Mouse (Mus musculus) midbrain, embryonic 12.5 days (tissue): ENCODE measurements at regions not wholly inside any gene's neighbourhood (a gene's known extent, or its start where the extent isn't known, plus 50 kb on each side); places are given as distances from the start of the nearest gene placed in this dataset.
A peak's percentile ranks its signal among the peaks of the same experiment; 100 is the strongest.
"Not testable (repeated sequence)": the region's sequence is repeated elsewhere in the genome, so short reads cannot be mapped to it uniquely, and the experiment has no call there.

ENCODE experiments used
- ATAC-seq: fragments of 200-750 bp; cut with Nextera tagmentation; 2 replicates; pipeline ENCODE4 v1.8.0; 2017; ENCODE audit warnings: low read depth, moderate TSS enrichment, moderate library complexity; ENCODE audit not compliant: low FRiP score
- H3K27ac ChIP-seq: fragments of 300-500 bp; sonication (generic); replicated peaks from 2 replicates; pipeline ENCODE4 v1.5.1; 2016; ENCODE audit warnings: mild to moderate bottlenecking
- H3K27me3 ChIP-seq: fragments of 300-500 bp; sonication (generic); 2 replicates; pipeline ENCODE4 v1.6.1; 2016; ENCODE audit warnings: mild to moderate bottlenecking
- H3K36me3 ChIP-seq: fragments of 300-500 bp; sonication (generic); 2 replicates; pipeline ENCODE4 v1.6.1; 2016
- H3K4me1 ChIP-seq: fragments of 300-500 bp; sonication (generic); 2 replicates; pipeline ENCODE4 v1.6.1; 2016
- H3K4me2 ChIP-seq: fragments of 300-500 bp; sonication (generic); replicated peaks from 2 replicates; pipeline ENCODE4 v1.6.1; 2016; ENCODE audit warnings: mild to moderate bottlenecking, moderate library complexity
- H3K4me3 ChIP-seq: fragments of 300-500 bp; sonication (generic); 2 replicates; pipeline ENCODE4 v1.5.1; 2016; ENCODE audit warnings: mild to moderate bottlenecking
- H3K9ac ChIP-seq: fragments of 300-500 bp; sonication (generic); replicated peaks from 2 replicates; pipeline ENCODE4 v1.6.1; 2016; ENCODE audit warnings: mild to moderate bottlenecking, moderate library complexity
- H3K9me3 ChIP-seq: fragments of 300-500 bp; sonication (generic); 2 replicates; pipeline ENCODE4 v1.6.1; 2016; ENCODE audit warnings: mild to moderate bottlenecking
- WGBS: fragments of 180-500 bp; shearing (Covaris S2); methylation state at CpG from one replicate; pipeline ENCODE4 v1.1.7; 2016; 5-methylcytosine and 5-hydroxymethylcytosine counted together

DNA sequence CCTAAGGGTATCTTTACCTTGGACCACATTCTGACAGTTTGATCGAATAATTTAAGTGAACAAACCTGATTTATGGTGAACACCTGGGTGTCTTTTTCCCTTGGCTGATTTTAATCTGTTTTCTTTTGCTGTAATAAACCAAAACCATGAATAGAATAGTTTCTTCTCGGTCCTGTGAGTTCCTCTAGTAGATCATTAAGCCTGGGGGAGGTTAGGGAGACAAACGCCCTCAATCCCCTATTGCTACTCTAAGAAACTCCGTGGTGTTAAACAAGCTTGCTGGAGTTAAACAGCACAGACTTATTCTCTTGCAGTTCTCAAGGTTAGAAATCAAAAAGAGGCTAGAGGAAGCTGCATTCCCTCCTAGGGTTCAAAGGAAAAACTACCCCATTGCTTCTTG lies 249.5 kb upstream of the Sfrp2 start:
- no peak overlapping the region for H3K27ac ChIP-seq
- ATAC-seq: no peak
- H3K4me2 ChIP-seq: no peak overlapping the region
- 68% methylated on average over 4 of the region's 4 CpGs for WGBS
- H3K4me3 ChIP-seq: no peak overlapping the region
- no peaks in the 10 kb centered on the region for H3K27me3 ChIP-seq
- H3K4me1 ChIP-seq: no peaks in the 10 kb centered on the region
- no peak overlapping the region for H3K9ac ChIP-seq
- H3K9me3 ChIP-seq: no peaks in the 10 kb centered on the region
- no peaks in the 10 kb centered on the region for H3K36me3 ChIP-seq

DNA sequence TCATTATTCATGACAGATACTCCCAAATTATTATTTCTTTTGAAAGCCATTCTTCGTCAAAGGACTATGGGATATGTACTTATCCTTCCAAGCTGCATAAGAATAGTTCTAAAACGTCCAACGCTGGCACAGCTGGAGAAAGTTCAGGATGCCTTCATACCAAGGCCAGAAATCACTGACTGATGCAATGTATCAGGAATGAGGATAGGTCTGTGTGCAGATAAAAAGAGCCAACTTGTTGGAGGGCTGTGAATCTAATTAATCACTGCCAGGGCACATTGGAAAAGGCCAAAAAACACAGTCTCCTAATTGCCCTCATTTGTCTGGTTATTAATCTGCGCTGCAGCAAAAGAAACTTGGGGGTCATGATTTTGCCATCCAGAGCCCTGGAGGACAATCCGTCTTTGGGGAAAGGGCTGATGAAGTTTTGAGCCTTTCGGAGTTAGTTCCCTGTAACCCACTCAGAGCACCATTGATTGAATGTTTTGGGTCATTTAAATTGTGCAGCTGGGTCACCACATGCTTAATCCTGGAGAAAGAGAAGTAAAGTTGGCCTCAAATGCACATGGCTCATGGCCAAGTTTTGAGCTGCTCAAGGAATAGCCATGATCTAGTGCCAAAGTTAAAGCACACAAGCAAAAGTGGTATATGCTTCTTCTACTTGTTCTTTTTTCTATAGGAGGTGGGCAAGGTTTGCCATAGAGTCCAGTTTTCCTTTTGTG lies 248.0 kb upstream of the Sfrp2 start:
- H3K4me3 ChIP-seq: no peak overlapping the region
- ATAC-seq: no peak
- no peak overlapping the region for H3K4me2 ChIP-seq
- no peaks in the 10 kb centered on the region for H3K4me1 ChIP-seq
- 82% methylated on average over 6 of the region's 6 CpGs for WGBS
- no peaks in the 10 kb centered on the region for H3K27me3 ChIP-seq
- no peak overlapping the region for H3K27ac ChIP-seq
- H3K9ac ChIP-seq: no peak overlapping the region
- H3K36me3 ChIP-seq: no peaks in the 10 kb centered on the region
- no peaks in the 10 kb centered on the region for H3K9me3 ChIP-seq

DNA sequence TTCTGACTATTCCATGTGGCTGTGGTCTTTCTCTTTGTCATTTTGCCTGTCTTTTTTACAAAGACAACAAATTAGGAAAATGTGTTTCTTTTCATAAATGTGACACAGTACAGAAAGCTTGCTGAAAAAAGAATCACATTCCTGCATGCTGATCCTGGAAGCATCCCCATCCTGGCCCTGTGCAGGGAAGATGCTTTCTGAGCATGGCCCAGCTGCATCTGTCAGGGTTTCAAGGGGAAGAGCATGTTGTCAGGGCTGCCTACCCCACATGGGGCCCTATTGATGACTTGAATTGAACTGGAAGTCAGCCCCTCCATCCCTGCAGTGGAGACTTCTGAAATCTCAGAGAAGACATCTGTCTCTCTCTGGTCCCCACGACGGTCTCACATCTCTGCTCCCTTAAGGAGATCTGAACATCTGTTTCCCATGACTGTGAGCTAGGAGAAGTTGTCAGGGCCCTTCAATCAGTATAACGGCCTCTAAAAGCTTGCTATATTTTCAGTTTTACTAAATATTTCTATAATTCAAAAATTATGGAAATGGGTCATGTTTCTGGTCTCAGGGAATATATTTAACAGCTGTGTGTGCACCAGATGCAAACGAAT lies 235.8 kb upstream of the Sfrp2 start:
- Histone ChIP-seq H3K27me3 (peaks cover 3% of the 10 kb centered on the region; the same call in 1 of the 2 replicates), H3K9me3 (no peaks in the 10 kb centered on the region), H3K27ac (no peak overlapping the region), H3K4me2 (no peak overlapping the region), H3K4me3 (no peak overlapping the region), H3K36me3 (no peaks in the 10 kb centered on the region), H3K4me1 (no peaks in the 10 kb centered on the region), H3K9ac (no peak overlapping the region)
- WGBS: 83% methylated on average over 4 of the region's 4 CpGs
- no peak for ATAC-seq

DNA sequence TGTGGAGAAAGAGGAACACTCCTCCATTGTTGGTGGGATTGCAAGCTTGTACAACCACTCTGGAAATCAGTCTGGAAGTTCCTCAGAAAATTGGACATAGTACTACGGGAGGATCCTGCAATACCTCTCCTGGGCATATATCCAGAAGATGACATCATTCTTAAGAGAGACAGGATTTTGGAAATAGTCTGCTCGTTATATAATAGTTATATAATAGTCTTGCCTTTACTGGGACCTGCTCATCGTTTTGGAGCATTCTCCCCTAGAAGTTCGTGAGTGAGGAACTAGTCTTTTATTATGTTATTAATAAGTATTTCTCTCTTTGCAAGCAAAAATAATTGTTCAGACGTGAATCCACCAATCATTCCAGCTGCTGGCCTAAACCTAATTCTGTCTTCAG lies 229.5 kb upstream of the Sfrp2 start:
- H3K4me3 ChIP-seq, H3K27ac ChIP-seq, H3K36me3 ChIP-seq, ATAC-seq, H3K4me1 ChIP-seq, H3K27me3 ChIP-seq, H3K4me2 ChIP-seq, H3K9me3 ChIP-seq, H3K9ac ChIP-seq: not testable (repeated sequence)
- 83% methylated on average over 5 of the region's 5 CpGs for WGBS

DNA sequence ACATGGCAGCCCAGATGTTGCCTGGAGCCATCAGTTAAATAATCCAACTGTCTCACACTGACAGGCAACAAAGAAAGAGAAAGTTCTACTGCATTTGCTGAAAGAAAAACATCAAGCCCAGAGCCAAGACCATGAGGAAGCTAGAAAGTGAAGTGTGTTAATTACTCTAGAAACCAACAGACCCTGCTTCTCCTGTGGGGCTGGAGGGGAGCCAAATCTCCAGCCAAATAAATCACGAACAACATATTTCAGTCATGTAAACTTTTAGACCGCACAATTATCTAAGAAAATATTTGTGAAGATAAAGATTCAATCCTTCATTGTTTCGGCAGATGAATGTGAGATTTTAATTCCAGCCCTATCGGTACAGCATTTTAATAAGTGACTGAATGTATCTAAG lies 228.9 kb upstream of the Sfrp2 start:
- H3K4me3 ChIP-seq: no peak overlapping the region
- no peak overlapping the region for H3K9ac ChIP-seq
- H3K4me1 ChIP-seq: peaks cover 3% of the 10 kb centered on the region
- no peaks in the 10 kb centered on the region for H3K36me3 ChIP-seq
- no peaks in the 10 kb centered on the region for H3K9me3 ChIP-seq
- ATAC-seq: no peak
- H3K4me2 ChIP-seq: no peak overlapping the region
- peaks cover 3% of the 10 kb centered on the region; the same call in 1 of the 2 replicates for H3K27me3 ChIP-seq
- H3K27ac ChIP-seq: no peak overlapping the region
- 88% methylated on average over 4 of the region's 4 CpGs for WGBS

DNA sequence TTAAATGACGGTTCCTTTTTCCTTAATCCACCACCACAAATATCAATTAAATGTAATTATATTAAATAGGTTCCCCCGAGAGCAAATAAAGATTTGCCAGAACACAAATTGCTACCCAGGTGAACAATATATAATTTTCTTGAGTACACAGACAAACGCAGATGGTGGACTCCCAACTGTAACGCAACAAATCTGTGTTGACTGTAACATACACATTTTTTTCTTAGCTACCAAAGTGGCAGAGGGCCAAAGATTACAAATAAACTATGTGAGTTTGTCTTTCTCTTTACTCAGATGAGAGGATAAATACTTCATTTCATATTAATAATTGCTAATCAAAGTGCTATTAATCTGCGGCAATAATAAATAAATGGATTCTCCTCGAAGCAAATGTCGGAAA lies 228.4 kb upstream of the Sfrp2 start:
- no peak overlapping the region for H3K4me2 ChIP-seq
- ATAC-seq: no peak
- 83% methylated on average over 7 of the region's 7 CpGs for WGBS

DNA sequence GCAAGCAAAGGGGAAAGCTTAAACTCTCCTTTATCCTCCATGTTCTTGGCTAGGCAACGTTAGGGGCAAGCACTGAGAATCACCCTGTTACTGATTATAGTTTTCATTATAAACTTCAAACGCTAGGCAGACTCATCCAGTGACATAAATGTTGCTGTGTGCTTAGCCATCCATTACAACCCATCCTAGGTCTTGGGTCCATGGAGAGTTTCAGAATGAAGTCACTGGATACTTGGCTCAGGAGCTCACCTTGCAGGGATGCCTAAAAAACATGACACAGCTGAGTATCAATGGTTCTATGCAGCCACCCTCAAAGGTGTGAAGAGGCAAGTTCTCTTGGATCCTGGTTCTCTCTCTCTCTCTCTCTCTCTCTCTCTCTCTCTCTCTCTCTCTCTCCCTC lies 227.2 kb upstream of the Sfrp2 start:
- Histone ChIP-seq H3K27me3 (no peaks in the 10 kb centered on the region), H3K4me2 (no peak overlapping the region), H3K9ac (no peak overlapping the region), H3K27ac (no peak overlapping the region), H3K4me3 (no peak overlapping the region), H3K9me3 (no peaks in the 10 kb centered on the region), H3K4me1 (peaks cover 3% of the 10 kb centered on the region), H3K36me3 (no peaks in the 10 kb centered on the region)
- ATAC-seq: no peak
- WGBS: 75% methylated on average over 2 of the region's 2 CpGs

More for the DNA sequence above, 228.4 kb upstream of the Sfrp2 start:
- Histone ChIP-seq H3K9ac (no peak overlapping the region), H3K36me3 (no peaks in the 10 kb centered on the region), H3K4me1 (peaks cover 3% of the 10 kb centered on the region), H3K9me3 (no peaks in the 10 kb centered on the region), H3K27me3 (peaks cover 3% of the 10 kb centered on the region; the same call in 1 of the 2 replicates), H3K4me3 (no peak overlapping the region), H3K27ac (no peak overlapping the region)

DNA sequence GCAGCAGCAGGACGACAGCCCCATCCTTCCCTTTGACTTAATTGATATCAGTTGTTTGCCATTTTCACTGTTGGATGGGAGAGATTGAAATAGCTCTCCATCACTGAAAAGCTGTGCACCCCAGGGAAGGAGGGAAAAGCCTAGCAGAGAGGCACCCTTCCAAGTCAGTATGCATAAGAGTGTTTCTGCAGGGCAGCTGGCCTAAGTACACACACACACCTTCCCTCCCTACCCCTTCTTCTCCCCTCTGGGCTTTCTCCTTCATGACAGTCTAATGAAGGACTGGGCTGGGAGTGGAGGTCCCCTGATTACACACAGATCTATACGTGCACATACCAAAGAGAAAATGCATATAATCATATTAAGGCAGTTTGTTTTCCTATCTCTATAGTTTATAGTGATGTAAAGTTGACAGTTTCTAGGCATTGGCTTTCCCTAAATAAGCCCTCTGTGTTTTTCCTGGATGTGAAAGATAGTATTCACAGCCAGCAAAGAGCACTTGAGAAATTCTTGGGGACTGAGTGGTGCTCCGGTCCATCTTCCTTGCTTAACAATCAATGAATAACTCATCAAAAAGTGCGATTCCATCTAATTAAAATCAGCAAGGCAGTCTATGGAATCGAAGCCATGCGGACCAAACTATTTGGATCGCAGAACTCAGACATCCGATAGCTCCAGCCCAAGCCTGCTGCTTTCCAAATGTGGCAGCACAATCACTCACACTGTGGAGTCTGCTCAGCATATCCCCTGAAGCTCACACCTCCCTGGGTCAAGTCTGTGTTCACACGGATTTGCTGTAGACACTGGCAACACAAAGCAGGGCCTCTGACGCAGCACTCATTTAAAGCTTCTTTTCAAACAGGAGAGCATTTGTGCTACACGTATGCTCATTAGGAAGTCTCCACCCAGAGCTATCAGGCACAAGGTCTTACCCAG lies 224.9 kb upstream of the Sfrp2 start:
- Histone ChIP-seq H3K9me3 (no peaks in the 10 kb centered on the region), H3K27ac (no peak overlapping the region), H3K9ac (no peak overlapping the region), H3K36me3 (no peaks in the 10 kb centered on the region), H3K27me3 (no peaks in the 10 kb centered on the region), H3K4me3 (no peak overlapping the region), H3K4me2 (no peak overlapping the region), H3K4me1 (peaks cover 3% of the 10 kb centered on the region)
- no peak for ATAC-seq
- 76% methylated on average over 11 of the region's 11 CpGs for WGBS

DNA sequence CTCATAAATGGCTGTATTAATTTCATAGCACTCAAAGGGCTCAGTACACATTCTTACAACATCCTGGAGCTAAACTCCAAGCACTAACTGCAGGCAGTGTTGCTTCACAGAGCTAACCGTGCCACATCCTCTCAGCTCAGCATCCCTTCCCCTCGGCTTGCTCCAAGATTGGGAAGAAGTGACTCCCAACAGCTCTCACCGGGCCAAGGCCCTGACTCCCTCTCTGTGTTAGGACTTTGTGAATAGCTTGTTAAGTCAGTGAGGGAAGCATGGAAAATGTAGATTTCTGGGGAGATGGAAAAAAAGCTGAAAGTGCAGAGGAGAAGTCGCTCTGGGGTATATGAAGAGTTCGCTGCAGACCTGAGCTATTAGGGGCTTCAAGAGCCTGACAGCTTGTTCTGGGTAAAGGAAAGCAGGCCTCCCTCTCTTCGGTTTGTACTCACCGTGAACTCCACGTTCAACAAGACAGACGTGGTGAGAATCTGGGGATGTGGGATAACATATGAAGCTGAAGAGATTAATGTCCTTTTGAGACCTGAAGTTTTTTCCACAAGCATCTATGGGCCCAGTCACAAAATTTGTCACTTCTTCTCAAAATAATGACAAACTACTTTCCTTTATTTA lies 213.5 kb upstream of the Sfrp2 start:
- no peak overlapping the region for H3K4me2 ChIP-seq
- WGBS: 86% methylated on average over 9 of the region's 9 CpGs
- no peaks in the 10 kb centered on the region for H3K36me3 ChIP-seq
- H3K9me3 ChIP-seq: no peaks in the 10 kb centered on the region
- no peak overlapping the region for H3K4me3 ChIP-seq
- ATAC-seq: no peak
- peaks cover 7% of the 10 kb centered on the region; the same call in 1 of the 2 replicates for H3K4me1 ChIP-seq
- H3K9ac ChIP-seq: no peak overlapping the region
- no peaks in the 10 kb centered on the region for H3K27me3 ChIP-seq
- H3K27ac ChIP-seq: no peak overlapping the region

DNA sequence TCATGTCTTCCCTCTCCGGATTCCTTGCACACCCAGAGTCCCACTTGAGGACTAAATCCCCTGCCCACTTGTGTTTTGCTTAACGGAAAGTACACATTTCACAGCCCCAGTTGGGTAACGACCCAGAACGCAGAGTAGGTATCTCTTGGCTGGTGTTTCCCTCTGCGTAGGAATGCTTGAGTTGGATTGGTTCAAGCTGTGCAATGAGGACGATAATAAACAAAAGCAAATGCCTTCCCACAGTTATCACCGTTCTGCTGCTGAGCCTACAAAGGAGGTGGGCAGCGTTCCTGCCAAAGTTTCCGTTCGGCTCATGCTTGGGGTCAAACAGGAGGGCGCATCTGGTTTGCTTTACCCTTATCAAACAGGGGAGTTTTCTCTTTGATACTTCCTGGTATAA lies 212.3 kb upstream of the Sfrp2 start:
- Histone ChIP-seq H3K4me1 (peaks cover 8% of the 10 kb centered on the region; the same call in 1 of the 2 replicates), H3K4me2 (no peak overlapping the region), H3K9ac (no peak overlapping the region), H3K36me3 (no peaks in the 10 kb centered on the region), H3K4me3 (no peak overlapping the region), H3K27me3 (no peaks in the 10 kb centered on the region), H3K9me3 (no peaks in the 10 kb centered on the region), H3K27ac (no peak overlapping the region)
- WGBS: 76% methylated on average over 11 of the region's 11 CpGs
- no peak for ATAC-seq

DNA sequence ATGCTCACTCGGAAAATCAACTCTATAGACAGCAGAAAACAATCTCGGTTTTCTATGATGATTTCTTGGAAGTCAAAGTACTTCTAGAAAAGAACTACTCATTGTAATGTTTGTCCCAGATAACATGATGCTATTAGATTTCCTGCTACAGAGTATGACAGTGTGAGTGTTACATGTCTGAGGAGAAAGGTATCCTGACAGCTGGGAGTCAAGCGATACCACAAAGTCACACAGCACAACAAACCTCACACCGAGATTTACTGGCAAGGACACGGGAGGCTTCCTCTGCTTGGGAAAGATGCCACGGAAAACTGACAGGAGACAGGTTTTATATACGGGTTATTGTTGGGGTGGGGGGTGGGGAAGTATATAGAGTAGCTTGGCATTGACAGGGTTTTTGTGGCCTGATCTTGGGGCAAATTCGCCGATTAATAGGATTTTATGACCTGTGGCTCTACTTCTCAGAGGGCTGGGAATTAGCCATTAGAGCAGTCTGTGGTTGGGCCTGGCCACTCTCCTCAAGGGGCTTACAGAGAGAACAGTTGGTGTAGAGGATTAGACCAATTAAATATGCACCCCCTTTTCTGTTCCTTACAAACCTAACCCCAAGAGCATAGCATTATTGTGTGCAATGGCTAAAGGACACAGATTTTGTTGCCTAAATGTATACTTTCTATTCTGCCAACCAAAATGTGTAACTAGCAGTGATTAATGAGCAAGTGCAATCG lies 209.2 kb upstream of the Sfrp2 start:
- Histone ChIP-seq H3K27ac (no peak overlapping the region), H3K36me3 (no peaks in the 10 kb centered on the region), H3K4me1 (peaks cover 8% of the 10 kb centered on the region; the same call in 1 of the 2 replicates), H3K4me3 (no peak overlapping the region), H3K9me3 (no peaks in the 10 kb centered on the region), H3K27me3 (no peaks in the 10 kb centered on the region), H3K4me2 (no peak overlapping the region), H3K9ac (no peak overlapping the region)
- WGBS: 45% methylated on average over 10 of the region's 10 CpGs
- peak; percentile 83 for ATAC-seq
